Mouse (Mus musculus) intestine, embryonic 14.5 days (tissue): ENCODE data around the gene Lrrc43. TPM values are rescaled to one million over a fixed set of nuclear protein-coding genes. Genes with fewer than 3 reads are reported as not detected.

Source experiments
- ATAC-seq: fragments of 200-750 bp; cut with Nextera tagmentation; replicated peaks from 2 replicates; pipeline ENCODE4 v1.8.0; 2017; ENCODE audit warnings: low read depth, moderate number of reproducible peaks, moderate TSS enrichment, moderate library complexity; ENCODE audit not compliant: low FRiP score, low TSS enrichment
- DNase-seq: peaks from one replicate; pipeline ENCODE4 v3.0.0-alpha.2; 2018; ENCODE audit warnings: low spot score
- H3K27ac ChIP-seq: fragments of 300-500 bp; sonication (generic); 2 replicates; pipeline ENCODE4 v1.5.1; 2014; ENCODE audit warnings: low read depth, mild to moderate bottlenecking, control low read depth
- H3K27me3 ChIP-seq: fragments of 300-500 bp; sonication (generic); replicated peaks from 2 replicates; pipeline ENCODE4 v1.6.1; 2014; ENCODE audit warnings: low read length, control low read depth; ENCODE audit not compliant: control insufficient read depth, insufficient read depth
- H3K36me3 ChIP-seq: fragments of 300-500 bp; sonication (generic); 2 replicates; pipeline ENCODE4 v1.6.1; 2014; ENCODE audit warnings: low read length, control low read depth; ENCODE audit not compliant: control insufficient read depth, insufficient read depth
- H3K4me1 ChIP-seq: fragments of 300-500 bp; sonication (generic); replicated peaks from 2 replicates; pipeline ENCODE4 v1.6.1; 2014; ENCODE audit warnings: low read length, control low read depth, mixed read lengths; ENCODE audit not compliant: control insufficient read depth, insufficient read depth
- H3K4me2 ChIP-seq: fragments of 300-500 bp; sonication (generic); 2 replicates; pipeline ENCODE4 v1.6.1; 2014; ENCODE audit warnings: low read length
- H3K4me3 ChIP-seq: fragments of 300-500 bp; sonication (generic); 2 replicates; pipeline ENCODE4 v1.5.1; 2014; ENCODE audit warnings: low read depth, low read length, control low read depth, mixed read lengths
- H3K9ac ChIP-seq: fragments of 300-500 bp; sonication (generic); 2 replicates; pipeline ENCODE4 v1.6.1; 2014; ENCODE audit warnings: mild to moderate bottlenecking, low read length
- H3K9me3 ChIP-seq: fragments of 300-500 bp; sonication (generic); 2 replicates; pipeline ENCODE4 v1.6.1; 2016; ENCODE audit warnings: low read length, control low read depth; ENCODE audit not compliant: control insufficient read depth
- WGBS: fragments of 180-500 bp; shearing (Covaris S2); extraction: QIAGEN DNeasy Blood & Tissue Kit; methylation state at CpG from one replicate; pipeline ENCODE4 v1.1.7; 2014; 5-methylcytosine and 5-hydroxymethylcytosine counted together
- polyA plus RNA-seq: library from polyadenylated mRNA; unstranded; fragments of >200 nt; fragmentation: Nextera tagmentation; extraction: Ambion mirVana; gene quantifications from 2 replicates; pipeline ENCODE4 v1.2.1, GENCODE M21; 2014

Lrrc43 gene
- polyA plus RNA-seq, 1 experiment from 2014 or later = not detected

DNA sequence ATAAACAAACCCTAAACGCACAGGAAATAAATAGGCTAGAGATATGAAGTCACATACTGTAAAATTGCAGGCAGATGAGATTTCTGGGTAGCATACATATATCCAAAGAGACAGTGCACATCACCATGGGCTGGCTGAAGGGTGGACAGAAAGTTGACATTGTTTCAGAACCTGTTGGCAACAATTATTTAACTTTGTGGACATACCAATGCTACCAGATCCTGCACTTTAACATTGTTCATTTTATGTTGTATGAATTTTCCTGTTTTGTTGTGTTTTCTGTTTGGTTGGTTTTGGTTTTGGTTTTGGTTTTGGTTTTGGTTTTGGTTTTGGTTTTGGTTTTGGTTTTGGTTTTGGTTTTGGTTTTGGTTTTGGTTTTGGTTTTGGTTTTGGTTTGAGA is 24.5 kb upstream of the Lrrc43 start:
- H3K9ac ChIP-seq = no peak overlapping the region
- no peaks in the 10 kb centered on the region for H3K36me3 ChIP-seq
- H3K27me3 ChIP-seq = no peaks in the 10 kb centered on the region
- H3K27ac ChIP-seq = no peak overlapping the region
- ATAC-seq = no peak
- DNase-seq = no peak
- H3K4me3 ChIP-seq = no peak overlapping the region
- 70% methylated on average over 1 of the region's 1 CpGs for WGBS
- no peaks in the 10 kb centered on the region for H3K4me1 ChIP-seq
- no peaks in the 10 kb centered on the region for H3K9me3 ChIP-seq
- no peak overlapping the region for H3K4me2 ChIP-seq

DNA sequence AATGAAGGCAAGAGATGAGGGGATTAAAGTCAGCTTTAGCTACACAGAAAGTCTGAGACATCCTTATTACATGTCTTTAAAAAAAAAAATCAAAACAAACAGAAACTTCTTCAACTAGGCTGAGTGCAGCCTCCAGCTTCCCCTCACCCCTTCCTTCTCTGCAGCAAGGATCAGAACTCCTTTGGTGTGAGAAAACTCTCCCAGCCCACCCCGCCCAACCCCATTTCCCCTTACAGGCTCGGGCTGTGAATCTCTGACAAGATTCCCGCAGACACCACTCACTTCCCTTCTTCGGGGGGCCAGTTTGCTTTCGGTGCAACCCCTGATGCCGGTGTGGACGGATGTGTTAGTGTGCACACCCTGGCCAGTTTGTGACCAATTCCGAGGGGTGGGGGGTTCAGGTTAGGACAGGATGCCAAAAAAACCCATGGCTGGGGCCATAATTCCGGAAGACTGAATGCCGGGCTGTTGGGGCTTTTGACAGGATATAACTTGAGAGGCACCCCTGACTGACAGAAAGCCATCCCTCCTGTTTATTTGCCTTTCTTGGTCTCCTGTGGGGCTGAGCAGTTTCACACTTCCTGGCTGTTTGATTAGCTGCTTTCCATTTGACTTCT is 18.2 kb upstream of the Lrrc43 start:
- peak overlapping the region; percentile 11; the same call in 1 of the 2 replicates for H3K4me3 ChIP-seq

DNA sequence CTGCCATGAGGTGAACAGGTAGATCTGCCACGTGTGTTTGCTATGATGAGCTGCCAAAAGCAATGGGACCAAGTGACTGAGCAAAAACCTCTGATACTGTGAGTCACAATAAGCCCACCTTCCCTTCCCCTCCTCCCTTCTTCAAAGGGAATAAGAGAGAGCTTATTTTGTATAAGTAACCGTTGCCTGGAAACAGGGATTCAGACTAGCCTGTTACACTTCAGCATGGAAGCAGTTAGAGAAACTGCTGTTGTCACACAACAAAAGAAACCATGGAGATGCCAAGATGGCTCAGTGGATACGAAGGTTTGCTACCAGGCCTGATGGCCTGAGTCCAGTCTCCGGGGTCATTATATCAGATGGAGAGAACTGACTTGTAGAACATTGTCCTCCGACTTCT is 15.3 kb upstream of the Lrrc43 start:
- ATAC-seq (no peak), DNase-seq (no peak)
- Histone ChIP-seq H3K4me3 (no peak overlapping the region), H3K4me2 (no peak overlapping the region), H3K9me3 (no peaks in the 10 kb centered on the region), H3K36me3 (no peaks in the 10 kb centered on the region), H3K4me1 (peaks cover 7% of the 10 kb centered on the region), H3K9ac (no peak overlapping the region), H3K27me3 (no peaks in the 10 kb centered on the region), H3K27ac (no peak overlapping the region)
- WGBS = 79% methylated on average over 5 of the region's 5 CpGs

More for the DNA sequence above, 18.2 kb upstream of the Lrrc43 start:
- Histone ChIP-seq H3K4me1 (peaks cover 7% of the 10 kb centered on the region), H3K36me3 (no peaks in the 10 kb centered on the region), H3K9me3 (no peaks in the 10 kb centered on the region), H3K27me3 (no peaks in the 10 kb centered on the region), H3K9ac (0 out of 2 replicates have a peak overlapping the region, but pooled peaks have one; percentile 27), H3K27ac (no peak overlapping the region), H3K4me2 (peak overlapping the region; percentile 45)
- no peak for DNase-seq
- no peak for ATAC-seq
- 16% methylated on average over 10 of the region's 10 CpGs for WGBS

DNA sequence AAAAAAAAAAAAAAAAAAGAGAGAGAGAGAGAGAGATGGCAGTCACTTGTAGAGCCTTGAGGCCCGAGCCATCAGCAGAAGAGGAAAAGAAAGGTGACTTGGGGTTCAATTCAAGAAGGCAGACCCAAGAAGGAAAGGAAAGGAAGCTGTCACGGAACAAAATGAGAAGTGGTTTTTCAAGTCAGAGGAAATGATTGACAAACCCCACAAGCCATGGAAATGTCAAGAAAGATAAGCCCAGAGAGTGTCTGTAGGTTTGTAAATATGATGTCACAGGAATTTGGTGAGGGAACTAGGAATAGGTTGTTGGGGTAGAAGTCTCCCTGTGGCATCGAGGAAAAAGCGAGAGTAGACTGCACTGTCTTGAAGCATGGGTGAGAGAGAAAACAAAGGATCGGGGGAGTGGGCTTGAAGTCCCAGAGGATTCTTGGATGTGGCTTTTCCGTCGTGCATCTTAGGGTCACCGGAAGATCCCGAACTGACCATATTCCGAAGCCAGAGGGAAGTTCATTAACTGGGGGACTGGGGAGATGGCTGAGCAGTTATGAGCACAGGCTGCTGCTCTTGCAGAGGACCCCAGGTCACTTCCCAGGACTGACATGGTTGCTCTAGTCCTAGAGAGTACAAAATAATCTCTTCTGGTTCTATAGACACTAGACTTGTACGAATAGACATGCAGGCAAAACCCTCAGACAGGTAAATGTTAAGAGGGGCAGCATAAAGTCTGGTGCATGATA is 1.3 kb upstream of the Lrrc43 start:
- no peak for ATAC-seq
- Histone ChIP-seq H3K9ac (no peak overlapping the region), H3K9me3 (no peaks in the 10 kb centered on the region), H3K4me3 (no peak overlapping the region), H3K27me3 (no peaks in the 10 kb centered on the region), H3K27ac (no peak overlapping the region), H3K36me3 (no peaks in the 10 kb centered on the region), H3K4me1 (no peaks in the 10 kb centered on the region), H3K4me2 (no peak overlapping the region)
- WGBS = 85% methylated on average over 11 of the region's 11 CpGs
- DNase-seq = no peak

DNA sequence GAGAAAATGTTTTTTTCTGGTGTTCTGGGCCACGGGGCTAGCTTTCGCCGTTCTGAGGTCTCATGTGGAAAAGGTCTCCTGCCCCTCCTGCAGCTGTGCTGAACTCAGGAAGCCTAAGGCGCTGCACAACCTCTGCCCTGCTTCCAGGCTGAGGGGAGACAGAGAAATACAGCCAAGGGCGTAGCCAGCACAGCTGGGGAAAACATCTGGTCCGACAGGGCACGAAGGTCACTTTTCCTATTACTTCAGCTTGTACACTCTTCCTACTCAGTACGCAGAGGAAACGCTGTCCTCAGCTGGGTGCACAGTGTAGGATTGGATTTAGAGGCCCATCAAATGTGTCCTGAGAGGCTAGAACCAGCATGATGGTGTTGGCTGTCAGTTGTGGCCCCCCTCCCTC is 830 bp downstream of the Lrrc43 start:
- Histone ChIP-seq H3K4me3 (no peak overlapping the region), H3K4me2 (no peak overlapping the region), H3K9me3 (no peaks in the 10 kb centered on the region), H3K27ac (no peak overlapping the region), H3K4me1 (no peaks in the 10 kb centered on the region), H3K27me3 (no peaks in the 10 kb centered on the region), H3K36me3 (no peaks in the 10 kb centered on the region), H3K9ac (no peak overlapping the region)
- no peak for ATAC-seq
- WGBS = 55% methylated on average over 9 of the region's 9 CpGs
- DNase-seq = no peak

DNA sequence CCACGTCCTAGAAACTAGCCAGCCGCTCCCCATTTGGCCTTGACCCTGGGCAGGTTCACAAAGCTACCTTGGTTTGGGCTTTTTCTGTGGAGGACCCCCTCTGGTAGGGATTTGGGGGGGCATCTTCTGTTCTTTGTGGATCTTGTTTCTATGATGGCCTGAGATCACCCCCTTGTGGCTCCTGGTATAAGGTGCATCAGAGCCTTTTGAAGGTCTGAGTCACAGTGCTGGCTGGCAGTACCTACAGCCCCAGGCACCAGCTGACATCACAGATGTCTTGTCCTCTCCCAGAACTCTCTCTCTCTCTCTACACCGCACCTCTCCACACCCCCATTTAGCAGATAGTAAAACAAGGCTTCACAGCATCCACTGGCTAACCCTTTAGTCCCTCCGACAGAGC is 10.6 kb downstream of the Lrrc43 start:
- DNase-seq = no peak

DNA sequence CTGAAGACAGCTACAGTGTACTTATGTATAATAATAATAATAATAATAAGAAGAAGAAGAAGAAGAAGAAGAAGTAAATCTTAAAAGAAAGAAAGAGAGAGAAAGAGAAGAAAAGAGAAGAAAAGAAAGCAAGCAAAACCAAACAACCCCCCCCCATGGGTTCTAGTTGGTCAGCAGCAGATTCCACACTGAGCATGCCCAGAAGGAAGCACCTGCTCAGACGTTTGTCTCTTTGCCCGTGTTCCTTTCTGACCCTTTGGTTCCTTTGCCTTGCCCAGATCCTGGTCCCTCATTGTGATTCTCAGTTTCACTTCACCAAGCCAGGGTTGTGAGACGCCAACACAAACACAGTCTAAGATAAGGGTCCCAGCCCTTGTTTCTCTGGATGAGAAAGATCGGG is 12.9 kb downstream of the Lrrc43 start:
- no peaks in the 10 kb centered on the region for H3K27me3 ChIP-seq
- H3K36me3 ChIP-seq = no peaks in the 10 kb centered on the region
- WGBS = 67% methylated on average over 4 of the region's 4 CpGs
- no peak for DNase-seq
- no peak overlapping the region for H3K4me2 ChIP-seq
- H3K9me3 ChIP-seq = no peaks in the 10 kb centered on the region
- no peak overlapping the region for H3K9ac ChIP-seq
- no peak for ATAC-seq
- no peak overlapping the region for H3K27ac ChIP-seq
- H3K4me3 ChIP-seq = no peak overlapping the region
- 0 out of 2 replicates have a peak, but pooled peaks cover 3% of the 10 kb centered on the region for H3K4me1 ChIP-seq

More for the DNA sequence above, 10.6 kb downstream of the Lrrc43 start:
- Histone ChIP-seq H3K4me2 (no peak overlapping the region), H3K4me3 (no peak overlapping the region), H3K27ac (no peak overlapping the region), H3K27me3 (no peaks in the 10 kb centered on the region), H3K36me3 (no peaks in the 10 kb centered on the region), H3K9me3 (no peaks in the 10 kb centered on the region), H3K4me1 (0 out of 2 replicates have a peak, but pooled peaks cover 3% of the 10 kb centered on the region), H3K9ac (no peak overlapping the region)
- no peak for ATAC-seq
- 41% methylated on average over 4 of the region's 4 CpGs for WGBS

DNA sequence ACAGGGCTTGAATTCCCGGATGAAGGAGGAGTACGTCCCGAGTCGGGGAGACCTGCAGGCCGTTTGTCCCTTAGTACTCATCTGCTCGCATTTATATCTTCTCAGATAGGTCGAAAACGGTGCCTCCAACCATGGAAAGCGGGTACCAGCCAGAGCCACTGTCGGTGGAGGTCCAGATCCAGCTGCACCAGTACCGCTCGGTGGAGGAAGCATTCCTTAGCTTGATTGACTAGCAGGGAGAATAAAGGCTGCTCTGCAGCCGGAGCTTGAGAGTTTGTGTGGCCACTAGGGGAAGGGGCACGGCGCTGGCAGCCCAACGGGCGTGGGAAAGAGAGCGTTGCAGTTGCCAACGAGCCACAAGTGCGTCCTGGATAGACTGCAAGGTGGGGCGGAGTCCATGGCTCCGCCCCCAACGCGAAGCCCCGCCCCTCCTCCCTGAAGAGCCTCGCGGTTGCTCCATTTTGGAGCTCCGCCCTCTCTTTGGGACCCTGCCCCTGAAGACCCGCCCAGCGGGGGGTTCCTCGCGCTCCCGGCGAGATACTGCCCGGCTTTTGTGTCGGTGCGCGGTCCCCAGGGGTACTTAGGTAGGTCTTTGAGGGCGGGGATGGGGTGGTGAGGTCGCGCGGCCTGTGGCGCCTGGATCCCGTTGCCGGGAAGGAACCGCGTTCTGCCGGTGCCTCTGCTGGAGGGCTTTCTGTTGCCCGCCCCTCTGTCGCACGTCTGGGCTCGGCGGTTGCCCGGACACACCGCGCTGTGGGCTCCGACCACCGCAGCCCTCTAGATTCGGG is 19.0 kb downstream of the Lrrc43 start:
- Histone ChIP-seq H3K4me1 (peaks cover 5% of the 10 kb centered on the region), H3K4me2 (peak overlapping the region; percentile 76), H3K9ac (peak overlapping the region; percentile 43), H3K27ac (no peak overlapping the region), H3K27me3 (peaks cover 14% of the 10 kb centered on the region), H3K36me3 (peaks cover 7% of the 10 kb centered on the region), H3K4me3 (peak overlapping the region; percentile 55), H3K9me3 (no peaks in the 10 kb centered on the region)
- DNase-seq (peak; percentile 93), ATAC-seq (peak; percentile 91)
- WGBS = 1% methylated on average over 59 of the region's 59 CpGs
